In the genomic region with DNA sequence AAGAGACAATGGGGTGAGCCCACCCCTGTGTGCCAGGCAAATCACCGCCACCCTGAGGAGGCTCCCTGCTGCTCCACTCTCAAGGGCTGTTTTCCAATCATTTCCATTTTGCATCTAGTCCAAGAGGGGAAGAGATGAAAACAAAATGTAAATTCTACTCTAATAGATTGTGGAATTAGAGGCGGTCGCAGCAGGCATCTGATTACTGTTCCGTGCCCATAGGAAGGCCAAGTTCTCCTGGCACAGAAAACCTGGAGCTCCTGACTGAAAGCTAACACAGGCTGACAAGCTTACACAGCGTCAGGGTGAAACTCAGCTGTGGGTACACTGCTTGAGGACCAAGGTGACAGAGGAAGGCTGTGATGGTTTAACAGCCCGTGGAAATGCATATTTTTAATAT, we compare ENCODE assay signal across 19 mouse cellular contexts.
DNase-seq lines count a peak whose midpoint lies in the region; ATAC-seq and TF ChIP-seq lines count a peak whose summit lies in the region.
"Had no signal": no experiment of that assay in that cellular context is flagged by ENCODE, and none has a peak within 500 bp of the region (broad histone marks: within the 10 kb centered on the region; RNA-seq: fewer than 3 reads in every experiment).

No protein-coding gene starts in this region.

- no peak for TF ChIP-seq CTCF in cerebellum, adult 2 months (IDR thresholded peaks at IDR 0.05; ENCODE audit: borderline replicate concordance, insufficient read depth, low read depth, low read length)

- ATAC-seq in hindbrain, embryonic 16.5 days = no peak
- no peak for ATAC-seq in hindbrain, embryonic 11.5 days (ENCODE audit: low FRiP score)
- ATAC-seq: midbrain, embryonic 15.5 days had no signal

- H3K4me1 ChIP-seq in hindbrain, embryonic 16.5 days (ENCODE audit: control insufficient read depth, insufficient read depth, low read depth, low read length) = peaks cover 10% of the 10 kb centered on the region
- peaks cover under 1% of the 10 kb centered on the region; the same call in 1 of the 2 replicates for H3K4me1 ChIP-seq in hindbrain, embryonic 11.5 days (replicated peaks; ENCODE audit: control insufficient read depth, insufficient read depth, low read length)
- peaks cover 35% of the 10 kb centered on the region for H3K4me1 ChIP-seq in cerebellum, adult 2 months (ENCODE audit: control insufficient read depth, insufficient read depth, low read length)
- H3K4me1 ChIP-seq: heart, embryonic 15.5 days had no signal

- WGBS in hindbrain, embryonic 16.5 days = 43% methylated on average over 6 of the region's 6 CpGs
- WGBS in hindbrain, embryonic 11.5 days = 84% methylated on average over 6 of the region's 6 CpGs
- WGBS in cerebellum, adult 2 months = 6% methylated on average over 6 of the region's 6 CpGs

- H3K9me3 ChIP-seq in hindbrain, embryonic 16.5 days (ENCODE audit: control insufficient read depth, low read length) = no peaks in the 10 kb centered on the region
- H3K9me3 ChIP-seq in hindbrain, embryonic 11.5 days (ENCODE audit: control insufficient read depth, low read length) = no peaks in the 10 kb centered on the region
- H3K9me3 ChIP-seq: heart, embryonic 15.5 days; midbrain, embryonic 15.5 days had no signal

- no peak overlapping the region for H3K4me2 ChIP-seq in hindbrain, embryonic 16.5 days (ENCODE audit: low read length)
- no peak overlapping the region for H3K4me2 ChIP-seq in hindbrain, embryonic 11.5 days (replicated peaks; ENCODE audit: low read depth, low read length)
- H3K4me2 ChIP-seq: heart, embryonic 15.5 days; midbrain, embryonic 15.5 days had no signal

- no peak overlapping the region for H3K9ac ChIP-seq in hindbrain, embryonic 16.5 days (ENCODE audit: low read depth, low read length)
- no peak overlapping the region for H3K9ac ChIP-seq in hindbrain, embryonic 11.5 days (ENCODE audit: low read depth, low read length)
- H3K9ac ChIP-seq: heart, embryonic 15.5 days; midbrain, embryonic 15.5 days had no signal

- H3K27ac ChIP-seq in hindbrain, embryonic 16.5 days (ENCODE audit: low read depth, low read length) = 0 out of 2 replicates have a peak overlapping the region, but pooled peaks have one; percentile 27
- H3K27ac ChIP-seq in hindbrain, embryonic 11.5 days (ENCODE audit: low read depth, low read length) = no peak overlapping the region
- peak overlapping the region; percentile 42 for H3K27ac ChIP-seq in cerebellum, adult 2 months (ENCODE audit: insufficient read depth, low read length)
- H3K27ac ChIP-seq: heart, adult 2 months; heart, embryonic 15.5 days; layer of hippocampus, adult 2 months; midbrain, embryonic 15.5 days; stomach, postnatal 0 days had no signal

- H3K36me3 ChIP-seq in hindbrain, embryonic 16.5 days (ENCODE audit: control insufficient read depth, insufficient read depth, low read length) = no peaks in the 10 kb centered on the region
- no peaks in the 10 kb centered on the region for H3K36me3 ChIP-seq in hindbrain, embryonic 11.5 days (ENCODE audit: control insufficient read depth, insufficient read depth, low read length)
- H3K36me3 ChIP-seq: heart, embryonic 15.5 days; midbrain, embryonic 15.5 days had no signal

- H3K27me3 ChIP-seq in hindbrain, embryonic 16.5 days (replicated peaks; ENCODE audit: control insufficient read depth, insufficient read depth, low read length) = no peaks in the 10 kb centered on the region
- no peaks in the 10 kb centered on the region for H3K27me3 ChIP-seq in hindbrain, embryonic 11.5 days (ENCODE audit: control insufficient read depth, insufficient read depth, low read length)
- no peaks in the 10 kb centered on the region for H3K27me3 ChIP-seq in cerebellum, adult 2 months (ENCODE audit: control insufficient read depth, insufficient read depth, low read length)
- H3K27me3 ChIP-seq: heart, embryonic 15.5 days; midbrain, embryonic 15.5 days had no signal

- no peak overlapping the region for H3K4me3 ChIP-seq in hindbrain, embryonic 16.5 days (ENCODE audit: low read length)
- no peak overlapping the region for H3K4me3 ChIP-seq in hindbrain, embryonic 11.5 days (ENCODE audit: low read depth, low read length)
- H3K4me3 ChIP-seq in cerebellum, adult 2 months (replicated peaks; ENCODE audit: insufficient read depth, low read depth, low read length) = no peak overlapping the region
- H3K4me3 ChIP-seq: heart, adult 2 months; heart, embryonic 15.5 days; layer of hippocampus, adult 2 months; midbrain, embryonic 15.5 days had no signal

- no peak for TF ChIP-seq POLR2A in cerebellum, adult 2 months (IDR thresholded peaks at IDR 0.05; ENCODE audit: borderline replicate concordance, insufficient read depth, low read length)

- no peak for DNase-seq in hindbrain, embryonic 11.5 days (ENCODE audit: low spot score)
- DNase-seq in cerebellum, adult 11 months = peak; percentile 41
- peak; percentile 59 to 75 for DNase-seq in cerebellum, adult 2 months
- peak; percentile 45 to 62 for DNase-seq in cerebellum, postnatal 36 days
- DNase-seq in adrenal gland, postnatal 36 days = no peak
- no peak for DNase-seq in layer of hippocampus, postnatal 14 days (ENCODE audit: low spot score in 2 of 2)
- DNase-seq: adrenal gland, adult 8-10 months; gastrocnemius, postnatal 14 days; heart, adult 2 months; heart, postnatal 4 days; kidney, adult 8-10 months; kidney, postnatal 14 days; liver; lung, postnatal 10 days had no signal

Comparison
In these comparisons a context has a peak if more than half of its experiments do, and no peak if none do; other contexts are left out.
1. DNase-seq: peak in cerebellum, adult 11 months (single experiment), cerebellum, adult 2 months (2 of 2) and cerebellum, postnatal 36 days (2 of 2); none in hindbrain, embryonic 11.5 days (single experiment), adrenal gland, postnatal 36 days (0 of 2) and layer of hippocampus, postnatal 14 days (0 of 2).